Mouse (Mus musculus): ENCODE measurements around the gene Gm48552. TPM values are rescaled to one million over a fixed set of nuclear protein-coding genes. Genes with fewer than 3 reads are reported as not detected.

Gene Gm48552
- polyA plus RNA-seq, 1 experiment from 2014 or later: 0.44 TPM

DNA sequence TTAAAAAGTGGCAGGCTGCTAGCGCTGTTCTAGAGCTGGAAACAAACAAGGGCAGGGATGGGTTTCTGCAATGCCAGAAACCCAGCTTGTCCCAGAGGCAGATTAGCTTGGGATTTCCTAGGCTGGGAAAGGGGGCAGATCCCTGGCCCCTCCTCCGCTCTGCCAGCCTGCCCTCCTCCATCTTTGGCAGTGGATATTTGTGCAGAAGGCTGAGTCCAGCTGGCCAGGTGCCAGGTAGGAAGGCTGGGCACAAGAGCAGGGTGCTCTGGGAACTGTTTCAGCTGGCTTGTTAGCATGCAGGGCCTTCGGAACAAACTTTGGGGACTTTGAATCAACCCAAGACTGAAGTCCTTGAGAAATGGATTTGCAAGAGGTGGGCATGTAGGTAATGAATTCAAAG lies 46.6 kb downstream of the Gm48552 start:
- Histone ChIP-seq H3K27me3 (ENCODE audit: control insufficient read depth, insufficient read depth, low read depth, low read length) (peaks cover 18% of the 10 kb centered on the region), H3K9me3 (replicated peaks; ENCODE audit: control insufficient read depth, low read length) (no peaks in the 10 kb centered on the region), H3K27ac (ENCODE audit: low read length) (no peak overlapping the region), H3K4me1 (ENCODE audit: control insufficient read depth, low read depth, low read length) (peaks cover 21% of the 10 kb centered on the region), H3K36me3 (ENCODE audit: control insufficient read depth, insufficient read depth) (no peaks in the 10 kb centered on the region), H3K9ac (ENCODE audit: low read depth, low read length) (no peak overlapping the region), H3K4me3 (ENCODE audit: low read depth, low read length) (no peak overlapping the region), H3K4me2 (ENCODE audit: low read depth, low read length) (no peak overlapping the region)
- WGBS (ENCODE audit: insufficient replicate concordance): 69% methylated on average over 3 of the region's 3 CpGs
- no peak for ATAC-seq (ENCODE audit: low read depth)

Small RNAs within 50 kb of the gene (microRNA-seq; reads per million reads assigned to microRNA genes)
- gene Mir1191b (1.2 reads per million), gene Mir6913 (not detected)

Other genes with a start within 250 kb of the Gm48552 start
- 21.8 and 22.1 TPM in 2 replicates for gene Pias4, start 221.1 kb upstream of the Gm48552 start, polyA plus RNA-seq (2015; fragmentation: Nextera tagmentation; extraction: Ambion mirVana)
- gene Eef2, start 212.4 kb upstream of the Gm48552 start, polyA plus RNA-seq (2015; fragmentation: Nextera tagmentation; extraction: Ambion mirVana): 266 and 282 TPM in 2 replicates
- 11.0 and 12.2 TPM in 2 replicates for gene Dapk3, start 206.0 kb upstream of the Gm48552 start, polyA plus RNA-seq (2015; fragmentation: Nextera tagmentation; extraction: Ambion mirVana)
- gene 4930442H23Rik, start 205.2 kb upstream of the Gm48552 start, polyA plus RNA-seq (2015; fragmentation: Nextera tagmentation; extraction: Ambion mirVana): not detected in 2 replicates
- gene Nmrk2, start 187.0 kb upstream of the Gm48552 start, polyA plus RNA-seq (2015; fragmentation: Nextera tagmentation; extraction: Ambion mirVana): 0.05 TPM in 1 of 2 replicates, not detected in the other
- gene Atcay, start 158.2 kb upstream of the Gm48552 start, polyA plus RNA-seq (2015; fragmentation: Nextera tagmentation; extraction: Ambion mirVana): 0.02 and 0.04 TPM in 2 replicates
- gene Zfr2, start 155.8 kb upstream of the Gm48552 start, polyA plus RNA-seq (2015; fragmentation: Nextera tagmentation; extraction: Ambion mirVana): 0.59 and 1.1 TPM in 2 replicates
- gene Matk, start 136.1 kb upstream of the Gm48552 start, polyA plus RNA-seq (2015; fragmentation: Nextera tagmentation; extraction: Ambion mirVana): 1.6 and 1.8 TPM in 2 replicates
- gene Mrpl54, start 122.1 kb upstream of the Gm48552 start, polyA plus RNA-seq (2015; fragmentation: Nextera tagmentation; extraction: Ambion mirVana): 80.0 and 88.1 TPM in 2 replicates
- gene Apba3, start 122.0 kb upstream of the Gm48552 start, polyA plus RNA-seq (2015; fragmentation: Nextera tagmentation; extraction: Ambion mirVana): 24.2 and 26.3 TPM in 2 replicates
- 0.82 and 1.4 TPM in 2 replicates for gene Tjp3, start 97.4 kb upstream of the Gm48552 start, polyA plus RNA-seq (2015; fragmentation: Nextera tagmentation; extraction: Ambion mirVana)
- gene Pip5k1c, start 96.0 kb upstream of the Gm48552 start, polyA plus RNA-seq (2015; fragmentation: Nextera tagmentation; extraction: Ambion mirVana): 13.9 and 14.7 TPM in 2 replicates
- gene Cactin, start 67.9 kb upstream of the Gm48552 start, polyA plus RNA-seq (2015; fragmentation: Nextera tagmentation; extraction: Ambion mirVana): 18.4 and 18.7 TPM in 2 replicates
- gene Tbxa2r, start 60.3 kb upstream of the Gm48552 start, polyA plus RNA-seq (2015; fragmentation: Nextera tagmentation; extraction: Ambion mirVana): 4.3 and 4.5 TPM in 2 replicates
- gene Gipc3, start 45.7 kb upstream of the Gm48552 start, polyA plus RNA-seq (2015; fragmentation: Nextera tagmentation; extraction: Ambion mirVana): not detected in 2 replicates
- gene Hmg20b, start 38.5 kb upstream of the Gm48552 start, polyA plus RNA-seq (2015; fragmentation: Nextera tagmentation; extraction: Ambion mirVana): 19.8 and 22.5 TPM in 2 replicates
- 9.2 and 11.9 TPM in 2 replicates for gene Mfsd12, start 31.5 kb upstream of the Gm48552 start, polyA plus RNA-seq (2015; fragmentation: Nextera tagmentation; extraction: Ambion mirVana)
- 1.9 and 2.5 TPM in 2 replicates for gene 4930404N11Rik, start 23.2 kb upstream of the Gm48552 start, polyA plus RNA-seq (2015; fragmentation: Nextera tagmentation; extraction: Ambion mirVana)
- gene Fzr1, start 10.5 kb upstream of the Gm48552 start, polyA plus RNA-seq (2015; fragmentation: Nextera tagmentation; extraction: Ambion mirVana): 128 and 138 TPM in 2 replicates
- 46.3 and 48.3 TPM in 2 replicates for gene Dohh, start 4.6 kb upstream of the Gm48552 start, polyA plus RNA-seq (2015; fragmentation: Nextera tagmentation; extraction: Ambion mirVana)
- 0.54 and 0.55 TPM in 2 replicates for gene Gm48551, start 4.5 kb upstream of the Gm48552 start, polyA plus RNA-seq (2015; fragmentation: Nextera tagmentation; extraction: Ambion mirVana)
- 1.7 and 4.1 TPM in 2 replicates for gene Smim24, start 4.0 kb downstream of the Gm48552 start, polyA plus RNA-seq (2015; fragmentation: Nextera tagmentation; extraction: Ambion mirVana)
- 10.2 and 12.0 TPM in 2 replicates for gene Nfic, start 66.6 kb downstream of the Gm48552 start, polyA plus RNA-seq (2015; fragmentation: Nextera tagmentation; extraction: Ambion mirVana)
- gene Celf5, start 93.7 kb downstream of the Gm48552 start, polyA plus RNA-seq (2015; fragmentation: Nextera tagmentation; extraction: Ambion mirVana): 0.05 TPM in 1 of 2 replicates, not detected in the other
- 39.3 and 47.1 TPM in 2 replicates for gene Ncln, start 107.4 kb downstream of the Gm48552 start, polyA plus RNA-seq (2015; fragmentation: Nextera tagmentation; extraction: Ambion mirVana)
- gene S1pr4, start 111.1 kb downstream of the Gm48552 start, polyA plus RNA-seq (2015; fragmentation: Nextera tagmentation; extraction: Ambion mirVana): 4.8 and 5.3 TPM in 2 replicates
- 4.3 and 4.4 TPM in 2 replicates for gene Gna15, start 135.2 kb downstream of the Gm48552 start, polyA plus RNA-seq (2015; fragmentation: Nextera tagmentation; extraction: Ambion mirVana)
- 20.0 and 24.3 TPM in 2 replicates for gene Gna11, start 156.2 kb downstream of the Gm48552 start, polyA plus RNA-seq (2015; fragmentation: Nextera tagmentation; extraction: Ambion mirVana)
- 131 and 141 TPM in 2 replicates for gene Aes, start 170.5 kb downstream of the Gm48552 start, polyA plus RNA-seq (2015; fragmentation: Nextera tagmentation; extraction: Ambion mirVana)
- 1.8 and 2.7 TPM in 2 replicates for gene Tle2, start 185.6 kb downstream of the Gm48552 start, polyA plus RNA-seq (2015; fragmentation: Nextera tagmentation; extraction: Ambion mirVana)
- 3.5 and 4.5 TPM in 2 replicates for gene Tle6, start 212.1 kb downstream of the Gm48552 start, polyA plus RNA-seq (2015; fragmentation: Nextera tagmentation; extraction: Ambion mirVana)
- gene BC025920, start 217.3 kb downstream of the Gm48552 start, polyA plus RNA-seq (2015; fragmentation: Nextera tagmentation; extraction: Ambion mirVana): 0.35 and 0.36 TPM in 2 replicates
- gene Sirt6, start 238.8 kb downstream of the Gm48552 start, polyA plus RNA-seq (2015; fragmentation: Nextera tagmentation; extraction: Ambion mirVana): 6.9 and 8.1 TPM in 2 replicates
- gene Ankrd24, start 239.5 kb downstream of the Gm48552 start, polyA plus RNA-seq (2015; fragmentation: Nextera tagmentation; extraction: Ambion mirVana): 2.1 and 2.4 TPM in 2 replicates